Mouse (Mus musculus) left cerebral cortex, adult 2 months (tissue): Measurements from ENCODE around the gene Plscr1. TPM values are rescaled to one million over a fixed set of nuclear protein-coding genes. Genes with fewer than 3 reads are reported as not detected.

Source experiments
- DNase-seq, 2 experiments: peaks; one replicate each; pipeline ENCODE4 v3.0.0; 2021 to 2022; ENCODE audit warnings: low spot score in 2 of 2, mixed read lengths in 1 of 2; ENCODE audit errors: extremely low spot score in 1 of 2
- H3K27ac ChIP-seq: fragments of 200-600 bp; 2 replicates; pipeline ENCODE4 v1.8.1; 2022
- H3K4me3 ChIP-seq: fragments of 200-600 bp; 2 replicates; pipeline ENCODE4 v1.8.1; 2022
- CTCF ChIP-seq: fragments of 200-600 bp; IDR thresholded peaks from 2 replicates; pipeline ENCODE4 v1.8.1; 2022; ENCODE audit warnings: antibody characterized with exemption, mild to moderate bottlenecking, moderate library complexity
- intact Hi-C: fragments of 180-260 bp; cut with DNase I; formaldehyde crosslinking; loops from one replicate; pipeline ENCODE4 v1.15.1; 2025
- total RNA-seq, 2 experiments: library from RNA; stranded (reverse); gene quantifications; 2 replicates each; pipeline ENCODE4 v1.2.3; 2021

Plscr1 gene
- total RNA-seq, 2 experiments from 2014 or later: 1.6 to 1.7 TPM

DNA sequence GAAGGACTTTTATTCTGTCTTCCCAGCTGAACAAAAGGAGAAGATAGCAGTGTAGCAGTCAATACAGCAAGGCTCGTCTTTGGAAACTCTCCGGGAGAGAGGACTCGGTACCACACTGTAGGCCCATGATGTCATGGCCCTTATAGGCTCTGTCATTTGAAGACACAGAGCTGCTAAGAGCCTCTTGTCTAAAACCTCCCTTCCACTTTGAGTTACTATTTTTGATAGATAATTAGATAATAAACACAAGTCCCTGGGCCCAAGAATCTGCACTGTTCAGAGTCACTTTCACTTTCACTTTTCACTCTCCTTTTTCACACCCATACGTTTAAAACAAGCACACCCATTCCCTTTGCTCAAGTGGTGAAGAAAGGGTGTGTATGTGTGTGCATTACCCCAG is 16.2 kb downstream of the Plscr1 start:
- Histone ChIP-seq H3K4me3 (no peak overlapping the region), H3K27ac (no peak overlapping the region)
- intact Hi-C loops: no loop called here
- TF ChIP-seq CTCF: no peak
- DNase-seq: no peak

DNA sequence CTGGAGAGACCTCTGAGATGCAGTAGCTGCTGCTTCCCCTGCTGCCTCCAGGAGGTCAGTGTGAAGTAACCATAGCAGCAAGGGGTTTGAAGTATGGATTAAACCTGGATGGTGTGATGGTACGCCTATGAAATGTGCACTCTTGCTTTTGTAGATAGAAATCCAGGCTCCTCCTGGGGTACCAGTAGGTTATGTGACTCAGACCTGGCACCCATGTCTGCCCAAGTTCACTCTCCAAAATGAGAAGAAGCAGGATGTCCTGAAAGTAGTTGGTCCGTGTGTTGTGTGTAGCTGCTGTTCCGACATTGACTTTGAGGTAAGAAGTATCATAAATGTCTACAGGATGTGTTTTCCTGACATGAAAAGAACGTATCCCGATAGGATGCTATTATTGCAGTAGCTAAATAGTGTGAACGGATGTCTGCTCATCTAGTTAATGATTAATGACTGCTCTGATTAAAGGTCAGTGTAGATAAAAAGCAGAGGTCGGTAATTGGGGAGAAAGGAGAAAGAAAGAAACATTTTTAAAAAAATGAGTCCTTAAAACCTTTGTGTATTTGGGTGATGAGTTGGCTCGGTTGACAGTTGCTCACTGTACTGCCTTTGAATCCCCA is 17.1 kb downstream of the Plscr1 start:
- Histone ChIP-seq H3K27ac (no peak overlapping the region), H3K4me3 (no peak overlapping the region)
- no peak for TF ChIP-seq CTCF
- intact Hi-C loops: no loop called here
- DNase-seq: no peak

DNA sequence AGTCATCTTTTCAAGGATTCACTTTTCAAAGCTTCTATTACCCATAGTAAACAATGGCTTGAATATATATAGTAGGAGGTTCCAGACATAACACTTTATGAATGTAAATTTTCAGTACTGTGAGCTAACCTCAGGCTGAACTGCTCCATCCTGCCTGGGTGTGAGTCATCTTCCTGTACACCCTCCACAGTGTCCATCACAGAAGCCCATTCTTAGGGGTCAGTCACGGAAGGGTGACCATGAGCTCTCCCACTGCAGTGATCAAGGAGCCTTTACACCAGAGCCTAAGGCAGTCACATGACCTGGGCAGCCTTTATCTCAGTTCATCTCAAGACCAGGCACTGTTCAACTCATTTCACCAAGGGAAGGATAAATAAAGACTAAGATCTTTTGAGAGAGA is 18.2 kb downstream of the Plscr1 start:
- Histone ChIP-seq H3K27ac (no peak overlapping the region), H3K4me3 (no peak overlapping the region)
- intact Hi-C loops: no loop called here
- DNase-seq: no peak
- TF ChIP-seq CTCF: no peak

DNA sequence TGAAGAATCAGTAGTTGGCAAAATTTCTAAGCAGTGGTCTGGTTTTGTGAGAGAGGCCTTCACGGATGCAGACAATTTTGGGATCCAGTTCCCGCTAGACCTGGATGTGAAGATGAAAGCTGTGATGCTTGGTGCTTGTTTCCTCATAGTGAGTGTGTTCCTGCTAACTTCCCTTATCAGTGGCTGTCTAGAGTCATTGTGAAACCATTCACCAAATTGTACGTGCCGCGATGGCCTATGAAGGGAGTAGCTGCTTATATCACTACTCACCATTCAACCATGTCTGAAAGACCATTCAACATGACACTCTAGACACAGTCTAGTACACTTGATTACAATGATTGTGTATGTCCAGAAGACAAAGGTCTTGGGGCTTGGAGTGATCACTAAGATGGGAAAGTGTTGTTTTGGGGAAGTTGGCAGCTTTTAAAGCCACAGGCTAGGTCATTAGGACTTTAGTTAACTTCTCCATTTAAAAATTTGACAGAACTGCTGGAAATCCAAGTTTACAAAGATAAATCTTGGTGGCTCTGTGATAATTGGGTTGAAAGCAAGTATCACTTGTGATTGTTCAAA is 20.4 kb downstream of the Plscr1 start:
- DNase-seq: no peak
- intact Hi-C loops: no loop called here
- no peak overlapping the region for H3K4me3 ChIP-seq
- H3K27ac ChIP-seq: no peak overlapping the region
- no peak for TF ChIP-seq CTCF

DNA sequence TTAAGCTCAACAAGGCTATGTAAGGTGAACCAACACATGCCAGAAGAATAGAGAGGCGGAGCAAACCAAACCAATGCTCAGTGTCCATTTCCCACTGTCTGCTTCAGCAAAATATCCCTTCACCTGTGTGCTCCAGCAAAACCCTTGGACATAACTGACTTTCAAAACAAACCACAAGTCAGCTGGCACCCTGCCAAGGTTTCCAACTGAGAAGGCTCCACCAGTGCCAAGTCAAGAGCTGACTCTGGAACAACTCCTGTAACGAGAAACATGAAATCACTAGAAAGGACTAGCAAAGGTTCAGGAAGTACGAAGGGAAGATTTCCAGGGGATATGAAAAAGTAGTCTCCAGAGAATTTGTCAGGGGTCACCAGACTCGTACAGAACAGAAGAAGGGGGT is 21.4 kb downstream of the Plscr1 start:
- DNase-seq: peak in 1 of 2 experiments; percentile 16
- no peak for TF ChIP-seq CTCF
- intact Hi-C loops: no loop called here

DNA sequence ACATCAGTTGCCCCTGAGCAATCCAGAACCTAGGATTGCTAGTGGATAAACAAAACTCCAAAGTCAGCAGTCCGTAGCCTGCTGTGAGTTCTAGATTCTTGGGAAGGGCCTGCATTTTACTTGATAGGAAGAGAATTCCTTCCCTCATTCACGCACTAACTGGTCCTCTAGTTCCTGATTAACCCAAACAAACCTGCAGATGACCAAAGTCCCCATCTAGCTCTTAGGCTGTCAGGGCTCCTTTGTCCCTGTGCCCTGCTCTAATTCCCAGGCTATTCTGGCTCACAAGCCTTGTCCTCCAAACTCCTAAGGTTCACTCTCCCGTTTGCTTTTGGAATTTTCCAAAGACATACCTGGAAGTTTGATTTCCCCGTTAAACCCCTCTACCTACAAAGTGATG is 23.1 kb downstream of the Plscr1 start:
- no peak overlapping the region for H3K4me3 ChIP-seq
- no peak for DNase-seq
- no peak overlapping the region for H3K27ac ChIP-seq
- intact Hi-C loops: no loop called here
- TF ChIP-seq CTCF: no peak

More for the DNA sequence above, 21.4 kb downstream of the Plscr1 start:
- no peak overlapping the region for H3K4me3 ChIP-seq
- no peak overlapping the region for H3K27ac ChIP-seq

DNA sequence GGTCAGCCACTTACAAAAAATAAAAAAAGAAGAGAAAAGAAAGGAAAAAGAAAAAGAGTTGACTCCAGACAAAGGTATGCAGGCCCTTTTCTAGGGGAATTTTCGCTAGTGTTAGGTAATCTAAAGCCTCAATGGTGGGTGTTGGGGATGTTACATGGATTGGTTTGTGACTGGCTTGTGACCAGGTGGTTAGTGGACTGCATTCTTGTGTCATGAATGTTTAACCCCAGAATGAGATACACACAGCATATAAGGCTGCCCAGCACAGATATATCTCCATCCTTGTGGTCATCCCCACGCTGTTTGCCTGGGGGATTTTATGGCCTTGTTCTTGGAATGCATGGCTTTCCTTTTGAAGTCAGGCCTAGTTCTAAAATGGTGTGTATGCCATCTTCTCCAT is 23.7 kb downstream of the Plscr1 start:
- no peak for DNase-seq
- no peak for TF ChIP-seq CTCF
- no peak overlapping the region for H3K4me3 ChIP-seq
- intact Hi-C loops: no loop called here
- H3K27ac ChIP-seq: no peak overlapping the region

DNA sequence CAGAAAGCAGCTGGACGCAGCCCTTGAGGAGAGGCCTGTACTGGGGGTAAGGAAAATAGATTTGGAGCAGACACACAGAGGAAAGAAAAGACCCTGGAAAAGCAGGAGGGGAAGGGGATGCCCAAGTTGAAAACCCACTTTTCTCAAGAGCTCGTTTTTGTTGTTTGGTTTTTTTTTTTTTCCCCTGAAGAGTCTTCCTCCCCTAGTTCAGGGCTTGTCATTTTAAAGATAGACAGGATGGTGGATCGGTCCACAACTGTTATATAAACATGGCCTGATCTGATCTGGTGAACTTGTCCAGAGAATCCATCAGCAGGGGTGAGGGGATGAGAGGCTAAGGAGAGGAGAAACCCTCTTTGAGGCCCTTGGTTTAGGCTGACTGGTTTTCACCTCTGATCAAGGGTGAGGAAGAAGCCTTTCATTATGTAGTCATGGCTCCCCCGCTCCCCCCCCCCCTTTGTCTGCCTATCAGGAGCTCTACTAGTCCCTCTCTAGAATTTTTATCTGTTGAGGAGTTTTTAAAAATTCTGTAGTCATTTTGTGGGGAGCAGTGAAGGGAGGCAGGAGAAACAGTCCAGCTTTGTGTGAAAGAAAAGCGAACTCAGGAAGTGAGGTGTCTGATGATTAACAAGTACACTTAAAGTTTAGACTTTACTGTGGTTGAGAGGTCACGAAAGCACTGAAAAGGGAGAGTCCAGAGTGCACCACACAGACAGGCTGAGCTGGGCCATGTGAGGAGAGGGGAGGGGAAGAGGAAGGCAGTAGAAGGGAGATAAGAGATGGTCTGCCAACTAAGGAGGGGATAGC is 24.6 kb downstream of the Plscr1 start:
- no peak for TF ChIP-seq CTCF
- Histone ChIP-seq H3K27ac (no peak overlapping the region), H3K4me3 (no peak overlapping the region)
- DNase-seq: no peak
- intact Hi-C loops: no loop called here

DNA sequence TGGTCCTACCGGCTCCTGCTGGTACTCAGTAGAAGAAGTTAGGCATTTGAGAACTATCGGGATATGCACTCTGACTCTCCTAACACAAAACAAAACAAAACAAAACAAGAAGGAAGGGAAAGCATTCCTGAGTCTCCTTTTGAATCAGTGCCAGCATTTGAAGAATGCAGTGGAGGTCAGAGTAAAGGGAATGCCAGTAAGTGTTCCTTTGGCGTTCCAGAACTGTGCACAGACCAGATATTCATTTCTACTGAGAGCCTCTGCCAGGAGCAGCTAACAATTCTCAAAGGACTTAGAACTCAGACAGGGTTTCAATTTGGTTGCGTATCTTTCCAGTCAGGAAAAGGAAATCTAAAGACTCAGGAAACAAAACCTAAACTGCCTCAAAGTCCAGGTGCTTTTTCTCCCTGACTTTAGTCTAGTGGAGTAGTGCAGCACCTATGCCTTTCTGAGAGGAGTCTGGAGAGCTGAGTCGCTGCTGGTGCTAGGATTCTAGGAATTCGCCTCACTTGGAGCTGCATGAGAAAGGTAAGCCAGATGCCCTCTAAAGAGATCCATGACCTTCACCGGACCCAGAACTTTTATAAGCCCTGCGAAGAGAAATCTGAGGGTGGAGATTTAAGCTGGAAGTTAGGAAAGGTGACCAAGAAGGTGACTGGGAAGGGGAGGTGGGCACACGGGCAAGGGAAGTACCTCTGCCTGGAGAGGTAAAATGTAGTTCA is 26.1 kb downstream of the Plscr1 start, which contains the start of gene Plscr2:
Gene Plscr2 (plus strand): TSS at position 117 of the 722 bp plus-strand sequence.
- peak within 1 kb of the TSS; percentile 11; the same call in 1 of the 2 replicates for H3K4me3 ChIP-seq
- peak within 1 kb of the TSS; percentile 61 for H3K27ac ChIP-seq
- intact Hi-C loops: no loop called here
- DNase-seq: no peak
- TF ChIP-seq CTCF: no peak

DNA sequence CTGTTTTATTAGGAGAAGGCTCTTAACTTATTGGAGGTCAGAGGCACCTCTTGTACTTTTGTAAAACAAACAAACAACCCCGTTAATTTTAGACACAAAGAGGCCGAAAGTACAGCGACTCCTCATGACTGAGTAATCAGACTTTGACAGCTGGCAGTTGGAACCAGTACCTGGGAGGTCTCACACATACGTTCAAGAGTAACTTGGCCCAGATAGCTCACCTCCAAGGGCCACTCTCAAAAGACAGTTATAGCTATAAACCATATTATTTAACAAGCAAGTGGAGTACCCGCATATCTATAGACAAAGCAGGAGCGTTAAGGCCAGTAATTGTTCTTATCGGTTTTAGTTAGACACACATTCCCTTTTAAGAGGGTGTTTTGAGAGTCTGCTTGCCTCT is 26.8 kb downstream of the Plscr1 start:
- TF ChIP-seq CTCF: no peak
- intact Hi-C loops: no loop called here
- Histone ChIP-seq H3K4me3 (peak overlapping the region; percentile 6; the same call in 1 of the 2 replicates), H3K27ac (no peak overlapping the region; the same call in 1 of the 2 replicates)
- DNase-seq: no peak

DNA sequence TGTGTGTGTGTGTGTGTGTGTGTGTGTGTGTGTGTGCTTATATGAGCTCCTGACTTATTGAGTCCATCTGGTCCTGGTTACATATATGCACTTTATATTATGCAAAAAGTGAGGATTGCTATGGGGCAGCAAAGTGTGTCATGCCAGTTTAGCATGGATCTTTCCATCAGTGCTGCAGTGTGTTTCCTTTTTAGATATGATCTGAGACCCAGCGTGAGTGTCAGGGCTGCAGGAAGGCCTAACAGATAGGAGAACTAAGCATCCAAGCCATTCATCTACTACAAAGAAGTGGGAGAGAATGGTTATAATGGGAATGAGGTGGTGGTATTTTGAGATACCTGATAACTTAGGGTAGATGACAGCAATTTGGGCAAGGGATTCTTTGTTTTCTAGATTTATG is 30.5 kb downstream of the Plscr1 start:
- Histone ChIP-seq H3K4me3 (no peak overlapping the region), H3K27ac (no peak overlapping the region)
- no peak for TF ChIP-seq CTCF
- DNase-seq: no peak
- intact Hi-C loops: no loop called here
